Mouse (Mus musculus) heart, postnatal 4 days (tissue): Measurements from ENCODE around the gene Tctex1d2. TPM values are rescaled to one million over a fixed set of nuclear protein-coding genes. Genes with fewer than 3 reads are reported as not detected.
"Not testable (repeated sequence)": the region's sequence is repeated elsewhere in the genome, so short reads cannot be mapped to it uniquely, and the experiment has no call there.

Experiments
- DNase-seq: peaks from one replicate; pipeline ENCODE4 v3.0.0; 2021
- total RNA-seq, 2 experiments: library from RNA; stranded (reverse); gene quantifications; 2 replicates each; pipeline ENCODE4 v1.2.3; 2021

The Tctex1d2 gene
- total RNA-seq, 2 experiments from 2014 or later: 8.0 to 8.7 TPM

GRCm38 (mm10) chr16:32431926-32432325 is 12.4 kb downstream of the Tctex1d2 start:
- no peak for DNase-seq

DNA sequence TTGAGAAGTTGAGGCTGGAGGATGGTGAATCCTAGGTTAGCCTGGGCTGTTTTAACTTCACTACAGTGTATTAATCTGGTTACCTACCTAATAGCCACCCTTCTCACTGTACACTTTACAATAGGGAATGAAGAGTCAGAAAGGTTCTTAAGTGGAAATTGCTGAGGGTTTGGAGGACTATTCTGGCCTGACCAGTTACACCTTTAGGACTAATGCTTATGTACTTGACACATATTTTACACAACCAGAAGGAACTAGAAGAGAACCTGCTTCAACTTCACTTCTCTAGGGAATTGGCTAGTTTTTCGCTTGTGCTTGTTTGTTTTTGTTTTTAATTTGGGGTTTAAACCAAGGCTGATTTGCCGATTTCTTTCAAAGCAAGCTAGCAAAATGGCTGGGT is 13.6 kb downstream of the Tctex1d2 start:
- no peak for DNase-seq

DNA sequence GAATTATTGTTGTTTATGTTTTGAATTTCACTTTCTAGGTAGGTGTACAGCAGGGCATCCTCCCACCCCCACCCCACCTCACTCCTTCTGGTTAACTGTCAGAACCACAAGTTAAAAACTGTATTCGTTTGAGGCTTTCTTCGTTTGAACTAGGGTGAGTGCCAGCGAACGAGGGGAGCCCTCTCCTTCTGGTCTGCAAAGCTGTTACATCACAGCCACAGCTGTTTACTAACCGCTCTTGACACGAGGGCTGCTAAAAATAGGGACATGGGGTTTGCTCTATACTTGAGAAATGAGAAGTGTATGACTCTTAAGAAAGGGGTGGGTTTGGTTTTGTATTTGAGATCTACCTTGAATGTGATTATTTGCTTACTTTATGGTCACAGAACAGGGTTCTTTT is 14.6 kb downstream of the Tctex1d2 start:
- peak; percentile 35 for DNase-seq

DNA sequence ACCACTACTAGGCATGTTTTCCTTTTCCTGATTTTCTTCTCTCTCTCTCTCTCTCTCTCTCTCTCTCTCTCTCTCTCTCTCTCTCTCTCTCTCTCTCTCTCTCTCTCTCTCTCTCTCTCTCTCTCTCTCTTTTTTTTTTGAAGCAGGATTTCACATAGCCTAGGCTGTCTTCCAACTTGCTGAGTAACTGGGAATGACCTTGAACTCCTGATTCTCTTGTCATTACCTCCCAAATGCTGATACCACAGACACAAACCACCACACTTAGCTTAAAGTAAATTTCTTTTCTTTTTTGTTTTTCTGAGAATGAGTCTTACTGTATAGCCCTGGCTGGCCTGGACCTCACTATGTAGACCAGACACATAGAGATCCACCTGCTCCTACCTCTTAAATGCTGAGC is 15.2 kb downstream of the Tctex1d2 start:
- no peak for DNase-seq

DNA sequence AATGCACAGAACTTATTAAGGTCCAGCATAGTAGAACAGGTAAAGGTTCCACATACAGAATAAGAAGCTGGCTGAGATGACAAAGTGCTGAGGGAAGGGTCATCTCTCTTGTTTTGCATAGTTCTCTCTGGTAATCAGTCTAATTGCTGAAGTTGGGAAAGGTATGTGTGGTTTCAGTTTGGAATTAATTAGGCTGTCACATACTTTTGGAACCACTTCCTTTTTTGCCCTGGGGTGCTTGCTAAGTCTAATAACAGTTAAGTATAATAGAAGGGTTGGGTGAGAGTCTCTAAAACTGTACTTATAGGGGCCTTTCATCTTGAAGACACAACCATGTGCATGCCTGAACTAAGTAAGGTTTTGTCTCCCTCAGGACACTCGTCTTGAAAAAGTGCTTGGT is 17.2 kb downstream of the Tctex1d2 start:
- DNase-seq: no peak

- no peak for DNase-seq
These were observed 17.8 kb downstream of the Tctex1d2 start for GRCm38 (mm10) chr16:32437266-32437665.

DNA sequence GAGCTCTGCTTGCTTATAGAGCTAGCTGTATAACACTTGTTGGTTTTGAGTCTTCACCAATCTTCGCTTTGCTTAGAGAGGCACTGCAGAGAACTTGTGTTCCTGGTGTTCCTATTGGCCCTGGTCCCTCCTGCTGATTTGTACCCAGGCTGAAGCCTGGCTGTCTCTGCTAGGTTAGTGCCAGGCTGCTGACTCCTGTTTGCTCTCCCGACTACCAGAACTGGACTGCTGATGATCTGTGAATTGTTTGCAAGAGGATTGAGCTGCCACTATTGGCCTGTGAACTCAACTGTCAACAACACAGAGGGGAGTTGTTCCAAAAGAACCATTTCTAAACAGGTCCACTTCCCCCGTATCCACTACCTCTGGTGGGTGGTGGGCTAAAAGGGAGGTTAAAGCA is 21.9 kb downstream of the Tctex1d2 start:
- no peak for DNase-seq

DNA sequence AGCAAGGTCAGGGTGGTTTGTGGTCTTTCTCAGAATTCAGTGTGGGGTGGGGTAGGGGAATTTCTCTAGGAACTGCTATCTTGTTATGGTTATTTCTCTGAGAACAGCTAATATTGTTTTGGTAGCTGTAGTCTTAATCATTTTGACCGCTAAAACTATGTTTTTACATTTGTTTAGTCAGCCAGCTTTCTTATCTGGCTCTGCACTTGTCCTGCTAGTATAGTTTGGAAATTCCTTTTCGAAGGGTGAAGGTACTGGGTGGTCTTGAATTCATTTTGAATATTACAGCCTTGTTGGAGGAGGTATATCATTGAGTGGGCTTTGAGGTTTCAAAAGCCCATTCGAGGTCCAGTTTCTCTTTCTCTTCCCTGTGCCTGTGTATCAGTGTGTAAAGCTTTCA is 25.1 kb downstream of the Tctex1d2 start:
- DNase-seq: not testable (repeated sequence)

GRCm38 (mm10) chr16:32445558-32445957 is 26.1 kb downstream of the Tctex1d2 start:
- DNase-seq: no peak

DNA sequence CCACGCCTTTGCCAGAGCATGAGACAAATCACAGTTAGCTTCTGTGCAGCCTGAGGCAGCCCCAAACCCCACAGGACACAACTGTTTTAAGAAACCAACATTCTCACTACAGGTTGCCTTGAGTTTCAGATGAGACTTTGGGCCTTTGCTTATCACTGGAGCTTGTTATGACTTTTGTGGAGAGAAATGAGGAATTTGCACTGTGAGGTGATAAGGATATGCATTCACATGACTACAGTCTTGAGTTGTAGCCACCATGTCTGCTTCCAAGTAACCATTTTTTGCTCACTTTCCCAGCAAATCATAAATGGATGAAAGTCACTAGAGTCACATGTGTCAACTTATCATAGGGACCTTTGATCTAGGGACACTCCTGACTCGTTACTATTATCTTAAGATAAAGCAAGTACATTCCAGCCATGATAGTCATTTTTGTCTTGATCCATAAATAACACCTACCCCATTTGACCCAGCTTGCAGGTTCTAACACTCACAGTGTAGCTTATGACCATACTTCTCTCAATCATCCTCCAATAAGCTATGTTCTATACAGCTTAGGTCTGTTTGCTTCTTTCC is 27.1 kb downstream of the Tctex1d2 start:
- no peak for DNase-seq

GRCm38 (mm10) chr16:32449665-32450064 is 30.2 kb downstream of the Tctex1d2 start:
- no peak for DNase-seq

- DNase-seq: no peak
These were observed 30.6 kb downstream of the Tctex1d2 start for GRCm38 (mm10) chr16:32450133-32450532.

DNA sequence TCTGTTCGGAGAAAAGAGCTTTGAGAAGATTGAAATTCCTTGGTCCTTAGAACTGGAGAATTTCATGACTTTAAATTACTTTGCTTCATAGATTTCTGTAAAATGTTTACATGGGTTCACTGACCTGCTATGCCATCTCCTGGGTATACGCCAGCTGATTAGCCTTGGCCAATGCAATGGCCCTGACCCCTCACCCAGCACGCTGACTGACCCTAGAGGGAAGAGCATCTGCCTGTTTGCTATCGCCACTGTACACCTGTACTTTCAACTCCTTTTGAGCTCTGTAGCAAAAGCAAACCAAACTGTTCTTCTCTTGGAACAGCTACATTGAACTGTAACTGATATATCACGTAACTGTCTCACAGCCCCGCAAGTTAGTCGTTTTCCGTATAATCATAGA is 33.6 kb downstream of the Tctex1d2 start:
- no peak for DNase-seq

DNA sequence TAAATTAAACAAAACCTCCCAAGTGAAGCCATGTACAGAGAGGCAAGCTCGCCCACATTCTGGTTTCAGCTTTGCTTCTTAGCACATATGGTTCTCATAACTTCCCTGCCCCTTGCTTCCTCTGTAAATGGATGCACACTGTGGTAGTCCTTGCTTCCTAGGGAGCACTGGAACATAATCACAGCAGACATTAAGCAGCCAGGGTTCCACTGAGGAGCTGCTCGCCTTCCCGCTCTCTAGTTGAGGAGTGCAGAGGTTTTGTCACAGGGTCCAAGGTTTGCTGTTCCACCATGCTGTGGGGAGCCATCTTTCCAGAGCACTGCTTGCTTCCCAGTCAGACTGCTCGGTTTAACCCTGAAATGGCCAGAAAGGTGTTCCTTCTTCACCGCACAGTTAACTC is 35.1 kb downstream of the Tctex1d2 start:
- no peak for DNase-seq

GRCm38 (mm10) chr16:32456086-32456485 is 36.6 kb downstream of the Tctex1d2 start:
- no peak for DNase-seq

DNA sequence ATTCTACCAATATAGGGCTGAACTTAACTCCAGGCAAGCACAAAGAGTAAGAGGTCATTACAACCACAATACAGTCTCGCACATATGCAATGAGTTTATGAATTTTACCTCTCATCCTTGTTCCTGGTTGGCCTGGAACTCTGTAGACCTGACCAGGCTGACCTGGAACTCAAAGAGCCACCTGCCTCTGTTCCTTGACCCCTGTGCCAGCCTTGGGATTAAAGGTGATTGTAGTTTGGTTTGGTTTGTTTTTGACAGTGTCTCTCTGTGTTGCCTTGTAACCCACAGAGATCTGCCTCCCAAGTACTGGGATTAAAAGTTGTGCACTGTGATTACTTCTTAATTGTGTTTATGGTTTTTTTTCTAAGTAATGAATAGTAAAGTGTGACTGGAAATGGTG is 37.3 kb downstream of the Tctex1d2 start:
- no peak for DNase-seq

- DNase-seq: peak; percentile 81
These were observed 38.3 kb downstream of the Tctex1d2 start for GRCm38 (mm10) chr16:32457589-32458386.

DNA sequence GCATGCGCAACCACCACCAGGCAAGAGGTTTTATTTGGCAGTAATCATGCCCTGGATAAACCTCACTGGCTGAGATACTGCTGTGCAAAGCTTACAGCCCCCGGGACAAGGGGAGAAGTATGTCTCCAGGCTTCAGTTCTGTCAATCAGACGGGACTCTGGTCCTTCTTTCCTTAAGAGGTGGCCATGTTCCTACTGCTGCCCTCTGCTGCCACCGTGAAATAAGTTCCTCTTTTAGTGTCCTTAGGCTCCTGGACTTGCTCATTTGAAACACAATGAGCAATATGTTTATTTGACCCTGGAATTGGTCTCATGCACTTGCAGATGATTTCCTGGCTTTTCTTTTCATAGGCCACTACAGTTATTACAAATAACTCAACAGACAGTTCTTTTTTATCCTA is 41.0 kb downstream of the Tctex1d2 start:
- no peak for DNase-seq

DNA sequence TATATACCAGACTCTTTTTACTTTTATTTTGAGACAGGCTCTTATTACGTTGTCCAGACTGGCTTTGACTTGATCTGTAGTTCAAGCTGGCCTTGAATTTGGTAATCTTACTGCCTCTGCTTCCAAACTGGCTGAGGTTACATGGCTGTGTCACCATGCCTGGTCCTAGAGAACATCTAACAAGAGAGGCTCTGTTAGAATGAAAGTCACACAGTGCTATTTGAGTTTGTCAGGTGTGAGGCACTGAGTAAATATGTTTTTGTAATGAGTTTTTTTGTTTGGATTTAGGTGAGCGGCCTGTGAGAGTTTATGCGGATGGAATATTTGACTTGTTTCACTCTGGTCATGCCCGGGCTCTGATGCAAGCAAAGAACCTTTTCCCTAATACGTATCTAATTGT is 42.2 kb downstream of the Tctex1d2 start:
- DNase-seq: no peak

DNA sequence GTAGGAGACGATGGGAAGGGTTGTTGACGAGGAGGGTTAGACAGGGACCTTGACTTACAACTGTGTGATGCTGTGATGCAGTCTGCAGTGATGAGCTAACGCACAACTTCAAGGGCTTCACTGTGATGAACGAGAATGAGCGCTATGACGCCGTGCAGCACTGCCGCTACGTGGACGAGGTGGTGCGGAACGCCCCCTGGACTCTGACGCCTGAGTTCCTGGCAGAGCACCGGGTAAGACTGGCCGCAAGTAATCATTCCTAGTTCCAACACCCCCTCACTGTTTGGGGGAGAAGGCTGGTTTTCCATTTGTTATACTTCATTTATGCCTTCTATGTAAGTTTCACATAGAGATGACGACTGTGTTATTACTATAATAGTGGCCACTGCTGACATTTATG is 43.4 kb downstream of the Tctex1d2 start:
- no peak for DNase-seq

GRCm38 (mm10) chr16:32463426-32463825 is 43.9 kb downstream of the Tctex1d2 start:
- DNase-seq: no peak

GRCm38 (mm10) chr16:32464908-32465307 is 45.4 kb downstream of the Tctex1d2 start:
- no peak for DNase-seq

GRCm38 (mm10) chr16:32468488-32468887 is 49.0 kb downstream of the Tctex1d2 start:
- DNase-seq: no peak

- DNase-seq: no peak
These were observed 50.1 kb downstream of the Tctex1d2 start for GRCm38 (mm10) chr16:32469404-32470105.
